Mouse (Mus musculus) thymus, adult 2 months (tissue): ENCODE data around the gene Hsd17b3. TPM values are rescaled to one million over a fixed set of nuclear protein-coding genes. Genes with fewer than 3 reads are reported as not detected.
"Not testable (repeated sequence)": the region's sequence is repeated elsewhere in the genome, so short reads cannot be mapped to it uniquely, and the experiment has no call there.

ENCODE experiments used
- DNase-seq: peaks from one replicate; pipeline ENCODE4 v3.0.0; 2021
- H3K27ac ChIP-seq: fragments of 200-500 bp; 2 replicates; pipeline ENCODE4 v1.5.1; 2012; ENCODE audit warnings: low read length, control low read depth; ENCODE audit not compliant: control insufficient read depth, insufficient read depth
- H3K27me3 ChIP-seq: fragments of 200-500 bp; 2 replicates; pipeline ENCODE4 v1.6.1; 2012; ENCODE audit warnings: mild to moderate bottlenecking, low read length, moderate library complexity, mixed read lengths; ENCODE audit not compliant: control insufficient read depth, insufficient read depth
- H3K36me3 ChIP-seq: fragments of 200-500 bp; 2 replicates; pipeline ENCODE4 v1.6.1; 2012; ENCODE audit warnings: mild to moderate bottlenecking, low read length, moderate library complexity; ENCODE audit not compliant: control insufficient read depth, insufficient read depth
- H3K4me1 ChIP-seq: fragments of 200-500 bp; replicated peaks from 2 replicates; pipeline ENCODE4 v1.6.1; 2012; ENCODE audit warnings: low read length; ENCODE audit not compliant: control insufficient read depth, insufficient read depth
- H3K4me3 ChIP-seq: fragments of 200-500 bp; 2 replicates; pipeline ENCODE4 v1.5.1; 2012; ENCODE audit warnings: mild to moderate bottlenecking, low read length, control low read depth, moderate library complexity; ENCODE audit not compliant: control insufficient read depth, insufficient read depth
- CTCF ChIP-seq: fragments of 200-500 bp; IDR thresholded peaks from 2 replicates; pipeline ENCODE4 v1.5.1; 2012; ENCODE audit warnings: mild to moderate bottlenecking, control low read depth, low read length, moderate library complexity, borderline replicate concordance; ENCODE audit not compliant: control insufficient read depth, poor library complexity, insufficient read depth; ENCODE audit errors: extremely low read depth
- POLR2A ChIP-seq: fragments of 200-500 bp; IDR thresholded peaks from 2 replicates; pipeline ENCODE4 v1.6.1; 2012; ENCODE audit warnings: mild to moderate bottlenecking, low read length, control low read depth, moderate library complexity; ENCODE audit not compliant: control insufficient read depth, poor library complexity, insufficient read depth; ENCODE audit errors: extremely low read depth
- WGBS: fragments of 180-500 bp; shearing (Covaris S2); methylation state at CpG from one replicate; pipeline ENCODE4 v1.1.7; 2018; 5-methylcytosine and 5-hydroxymethylcytosine counted together
- polyA plus RNA-seq: library from polyadenylated mRNA; depleted of rRNA; stranded (reverse); fragments of >200 nt; gene quantifications from 2 replicates; pipeline ENCODE4 v1.2.3, GENCODE M21; 2012

The Hsd17b3 gene
- polyA plus RNA-seq, 1 experiment, result 0.36 TPM

GRCm38 (mm10) chr13:64066653-64067052 is 22.4 kb downstream of the Hsd17b3 start:
- Histone ChIP-seq H3K4me3 (no peak overlapping the region), H3K36me3 (no peaks in the 10 kb centered on the region), H3K27me3 (no peaks in the 10 kb centered on the region), H3K27ac (no peak overlapping the region), H3K4me1 (no peaks in the 10 kb centered on the region)
- TF ChIP-seq POLR2A, result no peak
- TF ChIP-seq CTCF, result no peak
- WGBS, result 11% methylated on average over 3 of the region's 3 CpGs
- no peak for DNase-seq

GRCm38 (mm10) chr13:64064276-64064675 is 24.8 kb downstream of the Hsd17b3 start:
- H3K27ac ChIP-seq, result no peak overlapping the region
- H3K4me1 ChIP-seq, result no peaks in the 10 kb centered on the region
- no peaks in the 10 kb centered on the region for H3K27me3 ChIP-seq
- no peak for DNase-seq
- TF ChIP-seq CTCF (no peak), POLR2A (no peak)
- no peak overlapping the region for H3K4me3 ChIP-seq
- no peaks in the 10 kb centered on the region for H3K36me3 ChIP-seq

- no peak for TF ChIP-seq POLR2A
- no peak for TF ChIP-seq CTCF
- no peak for DNase-seq
- no peak overlapping the region for H3K27ac ChIP-seq
- H3K36me3 ChIP-seq, result no peaks in the 10 kb centered on the region
- H3K4me1 ChIP-seq, result no peaks in the 10 kb centered on the region
- no peak overlapping the region for H3K4me3 ChIP-seq
- no peaks in the 10 kb centered on the region for H3K27me3 ChIP-seq
- 88% methylated on average over 5 of the region's 5 CpGs for WGBS
These were observed 28.0 kb downstream of the Hsd17b3 start for GRCm38 (mm10) chr13:64060935-64061506.

- no peaks in the 10 kb centered on the region for H3K36me3 ChIP-seq
- no peak overlapping the region for H3K4me3 ChIP-seq
- no peak for TF ChIP-seq POLR2A
- TF ChIP-seq CTCF, result no peak
- H3K4me1 ChIP-seq, result no peaks in the 10 kb centered on the region
- 85% methylated on average over 1 of the region's 1 CpGs for WGBS
- H3K27me3 ChIP-seq, result no peaks in the 10 kb centered on the region
- no peak for DNase-seq
- H3K27ac ChIP-seq, result no peak overlapping the region
These were observed 35.1 kb downstream of the Hsd17b3 start for GRCm38 (mm10) chr13:64053959-64054358.

GRCm38 (mm10) chr13:64052281-64052680 is 36.7 kb downstream of the Hsd17b3 start:
- H3K36me3 ChIP-seq, DNase-seq, H3K4me3 ChIP-seq, H3K4me1 ChIP-seq, H3K27me3 ChIP-seq, H3K27ac ChIP-seq: not testable (repeated sequence)
- 97% methylated on average over 2 of the region's 2 CpGs for WGBS

GRCm38 (mm10) chr13:64050895-64051294 is 38.1 kb downstream of the Hsd17b3 start:
- WGBS, result 83% methylated on average over 4 of the region's 4 CpGs
- Histone ChIP-seq H3K4me1 (no peaks in the 10 kb centered on the region), H3K27ac (no peak overlapping the region), H3K36me3 (no peaks in the 10 kb centered on the region), H3K4me3 (no peak overlapping the region), H3K27me3 (no peaks in the 10 kb centered on the region)
- DNase-seq, result no peak
- TF ChIP-seq POLR2A, result no peak
- TF ChIP-seq CTCF, result no peak

GRCm38 (mm10) chr13:64049535-64049934 is 39.5 kb downstream of the Hsd17b3 start:
- H3K4me1 ChIP-seq, result no peaks in the 10 kb centered on the region
- no peaks in the 10 kb centered on the region for H3K27me3 ChIP-seq
- H3K36me3 ChIP-seq, result no peaks in the 10 kb centered on the region
- DNase-seq, result no peak
- TF ChIP-seq POLR2A (no peak), CTCF (no peak)
- H3K27ac ChIP-seq, result no peak overlapping the region
- H3K4me3 ChIP-seq, result no peak overlapping the region
